Mouse (Mus musculus): ENCODE data around the gene Zfp444.
"Not testable (repeated sequence)": the region's sequence is repeated elsewhere in the genome, so short reads cannot be mapped to it uniquely, and the experiment has no call there.

Zfp444 gene

DNA sequence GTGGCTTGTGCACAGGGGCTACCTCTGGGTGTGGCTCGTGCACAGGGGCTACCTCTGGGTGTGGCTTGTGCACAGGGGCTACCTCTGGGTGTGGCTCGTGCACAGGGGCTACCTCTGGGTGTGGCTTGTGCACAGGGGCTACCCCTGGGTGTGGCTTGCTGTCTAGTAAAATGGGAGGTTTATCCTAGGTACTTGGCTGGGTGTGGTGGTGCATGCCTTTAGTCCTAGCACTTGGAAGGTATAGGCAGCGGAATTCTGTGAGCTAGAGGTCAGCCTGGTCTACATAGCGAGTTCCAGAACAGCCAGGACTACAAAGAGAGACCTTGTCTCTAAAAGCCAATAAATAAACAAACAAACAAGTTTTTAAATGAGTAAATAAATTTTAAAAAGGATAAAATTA is 42.7 kb downstream of the Zfp444 start:
- not testable (repeated sequence) for DNase-seq (ENCODE audit: low spot score in 2 of 2)

DNA sequence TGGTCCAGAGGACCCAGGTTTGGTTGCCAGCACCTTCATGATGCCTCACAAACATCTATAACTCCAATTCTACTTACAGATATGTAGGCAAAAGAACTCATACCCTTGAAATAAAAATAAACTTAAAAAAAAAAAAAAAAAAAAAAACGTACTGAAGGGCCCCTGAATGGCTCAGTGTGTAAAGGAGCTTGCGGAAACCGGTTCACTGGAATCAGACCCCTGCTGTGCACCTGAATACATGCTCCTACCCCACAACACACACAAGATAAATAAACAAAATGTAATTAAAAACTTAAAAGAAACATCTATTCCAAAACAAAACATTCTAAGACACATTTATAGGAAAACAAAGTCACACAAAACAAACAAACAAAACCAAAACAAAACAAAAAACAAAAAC is 48.1 kb downstream of the Zfp444 start:
- DNase-seq (ENCODE audit: low spot score in 2 of 2) = no peak

GRCm38 (mm10) chr7:6221978-6222377 is 50.0 kb downstream of the Zfp444 start, which contains the start of gene Zscan5b:
Gene Zscan5b, plus strand, starts transcription at chr7:6222278.
- no peak for DNase-seq (ENCODE audit: low spot score in 2 of 2)

- peak; percentile 1 to 9 for DNase-seq (ENCODE audit: low spot score in 2 of 2)
Measured at GRCm38 (mm10) chr7:6228491-6228890, 56.5 kb downstream of the Zfp444 start.

- DNase-seq (ENCODE audit: low spot score in 2 of 2) = no peak
Measured at GRCm38 (mm10) chr7:6239787-6240186, 67.8 kb downstream of the Zfp444 start.

DNA sequence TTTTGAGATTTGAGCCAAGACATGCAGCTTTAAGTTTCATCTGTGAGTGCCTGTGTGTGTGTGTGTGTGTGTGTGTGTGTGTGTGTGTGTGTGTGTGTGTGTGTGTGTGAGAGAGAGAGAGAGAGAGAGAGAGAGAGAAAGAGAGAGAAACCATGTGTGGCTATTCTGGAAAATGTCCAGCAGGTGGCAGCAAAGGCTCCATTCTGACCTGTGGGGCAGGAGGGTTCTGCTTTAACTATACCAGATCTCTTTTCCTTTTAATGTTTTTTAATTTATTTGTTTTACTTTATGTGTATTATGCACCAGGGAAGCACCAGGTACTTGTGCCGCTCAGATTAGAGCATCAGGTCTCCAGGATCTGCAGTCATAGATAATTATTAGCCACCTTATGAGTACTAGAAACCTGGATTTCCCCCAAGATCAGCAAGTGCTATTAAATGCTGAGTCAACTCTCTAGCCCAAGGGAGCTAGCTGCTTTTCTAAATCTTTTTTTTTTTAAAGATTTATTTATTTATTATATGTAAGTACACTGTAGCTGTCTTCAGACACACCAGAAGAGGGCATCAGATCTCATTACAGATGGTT is 68.9 kb downstream of the Zfp444 start:
- DNase-seq (ENCODE audit: low spot score in 2 of 2) = peak in 1 of 2 experiments; percentile 15

Measured in left cerebral cortex, adult 9 months (tissue).